ENCODE assay signal across 7 mouse cellular contexts in genomic region chr1:85935148-85935852, GRCm38 (mm10). TPM values are rescaled to one million over a fixed set of nuclear protein-coding genes. Genes with fewer than 3 reads are reported as not detected.
DNase-seq lines count a peak whose midpoint lies in the region; ATAC-seq and TF ChIP-seq lines count a peak whose summit lies in the region.

No protein-coding gene starts in this region.

- no peaks in the 10 kb centered on the region for H3K36me3 ChIP-seq in midbrain, embryonic 11.5 days (ENCODE audit: control insufficient read depth, insufficient read depth, low read length)
- no peaks in the 10 kb centered on the region for H3K36me3 ChIP-seq in midbrain, embryonic 15.5 days (replicated peaks)
- H3K36me3 ChIP-seq in embryonic facial prominence, embryonic 14.5 days (ENCODE audit: control insufficient read depth, insufficient read depth, low read length) = no peaks in the 10 kb centered on the region
- no peaks in the 10 kb centered on the region for H3K36me3 ChIP-seq in small intestine, adult 2 months (ENCODE audit: control insufficient read depth, insufficient read depth, low read length)

- H3K4me2 ChIP-seq in midbrain, embryonic 11.5 days = no peak overlapping the region
- no peak overlapping the region for H3K4me2 ChIP-seq in midbrain, embryonic 15.5 days
- H3K4me2 ChIP-seq in embryonic facial prominence, embryonic 14.5 days (ENCODE audit: low read depth, low read length) = no peak overlapping the region

- no peaks in the 10 kb centered on the region for H3K27me3 ChIP-seq in midbrain, embryonic 11.5 days (ENCODE audit: control insufficient read depth, insufficient read depth, low read length)
- H3K27me3 ChIP-seq in midbrain, embryonic 15.5 days (replicated peaks) = no peaks in the 10 kb centered on the region
- H3K27me3 ChIP-seq in embryonic facial prominence, embryonic 14.5 days (replicated peaks; ENCODE audit: control insufficient read depth, insufficient read depth, low read length) = no peaks in the 10 kb centered on the region
- H3K27me3 ChIP-seq in small intestine, adult 2 months (ENCODE audit: control insufficient read depth, insufficient read depth, low read length) = no peaks in the 10 kb centered on the region

- H3K9me3 ChIP-seq in midbrain, embryonic 11.5 days (ENCODE audit: control insufficient read depth, low read length) = no peaks in the 10 kb centered on the region
- no peaks in the 10 kb centered on the region for H3K9me3 ChIP-seq in midbrain, embryonic 15.5 days
- H3K9me3 ChIP-seq in embryonic facial prominence, embryonic 14.5 days (ENCODE audit: control insufficient read depth, low read length) = no peaks in the 10 kb centered on the region

- TF ChIP-seq CTCF in small intestine, adult 2 months (IDR thresholded peaks at IDR 0.05; ENCODE audit: extremely low read depth, insufficient read length, insufficient replicate concordance, low read depth, low read length) = peak; percentile 90; the same call in 1 of the 2 replicates

- peak; percentile 90 for DNase-seq in midbrain, embryonic 11.5 days (ENCODE audit: low spot score, missing footprints)
- DNase-seq in MEL-GATA-1-ER (ENCODE audit: extremely low read depth, low read depth) = peak; percentile 26
- DNase-seq in adrenal gland, postnatal 36 days = peak; percentile 71 to 78
- peak; percentile 23 for DNase-seq in embryonic facial prominence, embryonic 14.5 days (ENCODE audit: low spot score)
- DNase-seq in left cerebral cortex, postnatal 14 days (ENCODE audit: low spot score in 2 of 2) = peak; percentile 71

- 58% methylated on average over 8 of the region's 8 CpGs for WGBS in midbrain, embryonic 11.5 days
- WGBS in midbrain, embryonic 15.5 days = 53% methylated on average over 8 of the region's 8 CpGs
- 52% methylated on average over 8 of the region's 8 CpGs for WGBS in embryonic facial prominence, embryonic 14.5 days
- 51% methylated on average over 8 of the region's 8 CpGs for WGBS in small intestine, adult 2 months

- H3K9ac ChIP-seq in midbrain, embryonic 11.5 days (ENCODE audit: low read length) = no peak overlapping the region
- H3K9ac ChIP-seq in midbrain, embryonic 15.5 days = no peak overlapping the region
- H3K9ac ChIP-seq in embryonic facial prominence, embryonic 14.5 days (ENCODE audit: low read depth, low read length) = no peak overlapping the region

- TF ChIP-seq POLR2A in small intestine, adult 2 months (IDR thresholded peaks at IDR 0.05; ENCODE audit: low read depth, low read length) = no peak

- no peak overlapping the region for H3K4me3 ChIP-seq in midbrain, embryonic 11.5 days (ENCODE audit: low read depth, low read length)
- no peak overlapping the region for H3K4me3 ChIP-seq in midbrain, embryonic 15.5 days
- no peak overlapping the region for H3K4me3 ChIP-seq in embryonic facial prominence, embryonic 14.5 days (ENCODE audit: low read depth, low read length)
- H3K4me3 ChIP-seq in small intestine, adult 2 months (ENCODE audit: low read depth, low read length) = no peak overlapping the region

- no peak overlapping the region for H3K27ac ChIP-seq in midbrain, embryonic 11.5 days (ENCODE audit: low read depth, low read length)
- H3K27ac ChIP-seq in midbrain, embryonic 15.5 days = no peak overlapping the region
- H3K27ac ChIP-seq in embryonic facial prominence, embryonic 14.5 days (replicated peaks; ENCODE audit: low read depth, low read length) = no peak overlapping the region
- H3K27ac ChIP-seq in small intestine, adult 2 months (ENCODE audit: insufficient read depth, low read depth, low read length) = no peak overlapping the region

- intact Hi-C loops in left cerebral cortex, postnatal 14 days (cut with DNase I) = loop anchor here (2.0 kb wide), 1 partner anchor 74 kb away; no protein-coding TSS in a partner anchor

- ATAC-seq in midbrain, embryonic 11.5 days (ENCODE audit: low FRiP score) = no peak
- ATAC-seq in midbrain, embryonic 15.5 days (replicated peaks) = no peak
- ATAC-seq in embryonic facial prominence, embryonic 14.5 days (ENCODE audit: low read depth) = no peak

- peaks cover 17% of the 10 kb centered on the region for H3K4me1 ChIP-seq in midbrain, embryonic 11.5 days (ENCODE audit: control insufficient read depth, insufficient read depth, low read length)
- H3K4me1 ChIP-seq in midbrain, embryonic 15.5 days = peaks cover 31% of the 10 kb centered on the region
- peaks cover 4% of the 10 kb centered on the region; the same call in 1 of the 2 replicates for H3K4me1 ChIP-seq in embryonic facial prominence, embryonic 14.5 days (ENCODE audit: control insufficient read depth, insufficient read depth, low read length)
- peaks cover 2% of the 10 kb centered on the region; the same call in 1 of the 2 replicates for H3K4me1 ChIP-seq in small intestine, adult 2 months (ENCODE audit: control insufficient read depth, insufficient read depth, insufficient read length, low read length)

RNA-seq across cellular contexts. Expression of gene 4933407L21Rik, which starts 7.0 kb away (rescaled TPM):
- polyA plus RNA-seq in midbrain, embryonic 11.5 days (2014; fragmentation: Nextera tagmentation; extraction: Ambion mirVana) = 0.36 and 0.97 TPM in 2 replicates
- 8.9 and 11.0 TPM in 2 replicates for polyA plus RNA-seq in midbrain, embryonic 15.5 days (2015; fragmentation: Nextera tagmentation; extraction: Ambion mirVana)
- total RNA-seq in adrenal gland, postnatal 36 days (2021) = not detected
- 0.43 and 0.54 TPM in 2 replicates for polyA plus RNA-seq in embryonic facial prominence, embryonic 14.5 days (2014; fragmentation: Nextera tagmentation; extraction: Ambion mirVana)
- total RNA-seq in left cerebral cortex, postnatal 14 days (2021) = 1 to 10 TPM; 7.8 to 9.6 TPM
- 0.14 TPM in 1 of 2 replicates, not detected in the other for polyA plus RNA-seq in small intestine, adult 2 months (2012; rRNA removed)

RNA-seq across cellular contexts. Expression of gene Gpr55, which starts 25.5 kb away (rescaled TPM):
- polyA plus RNA-seq in midbrain, embryonic 11.5 days (2014; fragmentation: Nextera tagmentation; extraction: Ambion mirVana) = not detected in 2 replicates
- 0.15 and 0.17 TPM in 2 replicates for polyA plus RNA-seq in midbrain, embryonic 15.5 days (2015; fragmentation: Nextera tagmentation; extraction: Ambion mirVana)
- total RNA-seq in adrenal gland, postnatal 36 days (2021) = 1 to 10 TPM; 2.7 to 2.8 TPM
- not detected in 2 replicates for polyA plus RNA-seq in embryonic facial prominence, embryonic 14.5 days (2014; fragmentation: Nextera tagmentation; extraction: Ambion mirVana)
- under 1 TPM; 0.11 TPM for total RNA-seq in left cerebral cortex, postnatal 14 days (2021)
- 2.7 and 4.2 TPM in 2 replicates for polyA plus RNA-seq in small intestine, adult 2 months (2012; rRNA removed)

RNA-seq across cellular contexts. Expression of gene Itm2c, which starts 41.2 kb away (rescaled TPM):
- 78.1 and 78.7 TPM in 2 replicates for polyA plus RNA-seq in midbrain, embryonic 11.5 days (2014; fragmentation: Nextera tagmentation; extraction: Ambion mirVana)
- 233 and 248 TPM in 2 replicates for polyA plus RNA-seq in midbrain, embryonic 15.5 days (2015; fragmentation: Nextera tagmentation; extraction: Ambion mirVana)
- total RNA-seq in adrenal gland, postnatal 36 days (2021) = 100 to 1,000 TPM; 508 to 581 TPM
- 158 and 177 TPM in 2 replicates for polyA plus RNA-seq in embryonic facial prominence, embryonic 14.5 days (2014; fragmentation: Nextera tagmentation; extraction: Ambion mirVana)
- 100 to 1,000 TPM; 521 to 559 TPM for total RNA-seq in left cerebral cortex, postnatal 14 days (2021)
- polyA plus RNA-seq in small intestine, adult 2 months (2012; rRNA removed) = 51.3 and 95.0 TPM in 2 replicates

Comparison
In these comparisons a context has a peak if more than half of its experiments do, and no peak if none do; other contexts are left out.
1. DNase-seq: peak in every context shown above with its lines; median percentile 90 in midbrain, embryonic 11.5 days; 74 in adrenal gland, postnatal 36 days; 71 in left cerebral cortex, postnatal 14 days; 26 in MEL-GATA-1-ER; 23 in embryonic facial prominence, embryonic 14.5 days.